13 mouse cellular contexts compared by ENCODE assay signal in genomic region chr1:18168261-18168660, GRCm38 (mm10). TPM values are rescaled to one million over a fixed set of nuclear protein-coding genes. Genes with fewer than 3 reads are reported as not detected.
DNase-seq lines count a peak whose midpoint lies in the region; ATAC-seq lines count a peak whose summit lies in the region.
"Had no signal": no experiment of that assay in that cellular context is flagged by ENCODE, and none has a peak within 500 bp of the region (broad histone marks: within the 10 kb centered on the region; RNA-seq: fewer than 3 reads in every experiment).

No protein-coding gene starts in this region.

- H3K4me2 ChIP-seq in neural tube, embryonic 11.5 days (ENCODE audit: low read depth): no peak overlapping the region
- H3K4me2 ChIP-seq: embryonic facial prominence, embryonic 12.5 days; lung, embryonic 14.5 days had no signal

- H3K36me3 ChIP-seq in neural tube, embryonic 11.5 days (ENCODE audit: control insufficient read depth, insufficient read depth, low read length): no peaks in the 10 kb centered on the region
- H3K36me3 ChIP-seq: embryonic facial prominence, embryonic 12.5 days had no signal

- WGBS in neural tube, embryonic 11.5 days: 67% methylated on average over 1 of the region's 1 CpGs

- no peaks in the 10 kb centered on the region for H3K9me3 ChIP-seq in neural tube, embryonic 11.5 days (ENCODE audit: control insufficient read depth, low read length)
- H3K9me3 ChIP-seq: embryonic facial prominence, embryonic 12.5 days had no signal

- no peak overlapping the region for H3K4me3 ChIP-seq in neural tube, embryonic 11.5 days (ENCODE audit: low read depth, low read length)
- H3K4me3 ChIP-seq: embryonic facial prominence, embryonic 12.5 days had no signal

- no peaks in the 10 kb centered on the region for H3K27me3 ChIP-seq in neural tube, embryonic 11.5 days (ENCODE audit: control insufficient read depth, insufficient read depth, low read length)
- H3K27me3 ChIP-seq: embryonic facial prominence, embryonic 12.5 days had no signal

- H3K4me1 ChIP-seq in neural tube, embryonic 11.5 days (ENCODE audit: control insufficient read depth, insufficient read depth, low read length): no peaks in the 10 kb centered on the region
- H3K4me1 ChIP-seq: embryonic facial prominence, embryonic 12.5 days had no signal

- peak; percentile 60; the same call in 1 of the 2 replicates for ATAC-seq in neural tube, embryonic 11.5 days (ENCODE audit: insufficient read depth, low FRiP score, low TSS enrichment)
- ATAC-seq in megakaryocyte-erythroid progenitor cell, adult 5-6 weeks (replicated peaks; ENCODE audit: low FRiP score, low TSS enrichment, poor library complexity, severe bottlenecking): no peak

- no peak overlapping the region for H3K9ac ChIP-seq in neural tube, embryonic 11.5 days (ENCODE audit: low read length)
- H3K9ac ChIP-seq: embryonic facial prominence, embryonic 12.5 days; lung, embryonic 14.5 days had no signal

- DNase-seq in neural tube, embryonic 11.5 days (ENCODE audit: low spot score): peak; percentile 11
- DNase-seq in neural tube, embryonic 10.5 days (ENCODE audit: extremely low spot score, low spot score): no peak
- peak; percentile 61 to 85 for DNase-seq in frontal cortex, postnatal 36 days (ENCODE audit: low spot score in 2 of 2)
- DNase-seq in left cerebral cortex, adult 18-20 months (ENCODE audit: low spot score in 2 of 2): peak; percentile 48 to 76
- DNase-seq in right cerebral cortex, postnatal 4 days: peak; percentile 3
- no peak for DNase-seq in adrenal gland, postnatal 10 days
- DNase-seq in gastrocnemius, postnatal 25 days: no peak
- DNase-seq: heart, adult 18-20 months; kidney, adult 9 months; lung, embryonic 14.5 days had no signal

- H3K27ac ChIP-seq in neural tube, embryonic 11.5 days (ENCODE audit: low read depth, low read length): no peak overlapping the region
- H3K27ac ChIP-seq: embryonic facial prominence, embryonic 12.5 days had no signal

RNA-seq across cellular contexts. Expression of gene Crisp4, which starts 22.6 kb away (rescaled TPM):
- not detected in 2 replicates for polyA plus RNA-seq in neural tube, embryonic 11.5 days (2014; fragmentation: Nextera tagmentation; extraction: Ambion mirVana)
- not detected for total RNA-seq in left cerebral cortex, adult 18-20 months (2021)
- total RNA-seq in adrenal gland, postnatal 10 days (2021): not detected
- total RNA-seq in gastrocnemius, postnatal 25 days (2021): not detected
- not detected in 2 replicates for total RNA-seq in megakaryocyte-erythroid progenitor cell, adult 5-6 weeks (2014; fragmentation: Nextera tagmentation)
- total RNA-seq in megakaryocyte-erythroid progenitor cell, adult 5-6 weeks (2017): not detected in 2 replicates
- total RNA-seq: heart, adult 18-20 months; neutrophil, adult 5-6 weeks had no signal
- polyA plus RNA-seq: embryonic facial prominence, embryonic 12.5 days; lung, embryonic 14.5 days had no signal

Comparison
In these comparisons a context has a peak if more than half of its experiments do, and no peak if none do; other contexts are left out.
1. DNase-seq: peak in neural tube, embryonic 11.5 days (single experiment), frontal cortex, postnatal 36 days (2 of 2), left cerebral cortex, adult 18-20 months (2 of 2) and right cerebral cortex, postnatal 4 days (single experiment); none in neural tube, embryonic 10.5 days (single experiment), adrenal gland, postnatal 10 days (single experiment) and gastrocnemius, postnatal 25 days (single experiment).